Mouse (Mus musculus): ENCODE data around the gene Gm8660.
"Not testable (repeated sequence)": the region's sequence is repeated elsewhere in the genome, so short reads cannot be mapped to it uniquely, and the experiment has no call there.

DNA sequence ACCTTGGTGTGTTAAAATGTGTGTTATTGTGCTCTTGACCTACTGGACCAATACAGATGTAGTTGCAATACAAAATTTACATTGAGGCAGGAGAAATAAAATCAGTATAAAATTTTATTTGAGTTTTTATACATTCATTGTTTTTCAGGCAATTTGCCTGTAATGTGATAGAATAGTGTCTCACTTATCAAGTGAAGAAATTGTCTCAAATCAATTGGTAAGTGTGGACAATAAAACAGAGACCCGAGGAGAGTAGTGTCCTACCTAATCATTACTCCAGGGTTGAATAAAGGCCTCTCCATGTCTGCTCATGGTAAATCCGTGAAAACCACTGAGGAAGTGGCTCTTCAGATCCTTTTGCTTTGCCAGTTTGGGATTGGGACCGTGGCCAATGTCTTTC is 42.4 kb upstream of the Gm8660 start, which contains the start of gene Vmn1r148:
- not testable (repeated sequence) for TF ChIP-seq CTCF (IDR thresholded peaks at IDR 0.05; ENCODE audit: borderline replicate concordance, insufficient read depth, low read length); POLR2A (IDR thresholded peaks at IDR 0.05; ENCODE audit: low read depth, low read length)

All from embryonic fibroblast, embryonic 13.5 days (primary cell).